Mouse (Mus musculus) kidney, adult 8-10 months (tissue): ENCODE data around the gene Crocc2.

Source experiments
- DNase-seq, 2 experiments: peaks; one replicate each; pipeline ENCODE4 v3.0.0; 2022

Crocc2 gene

DNA sequence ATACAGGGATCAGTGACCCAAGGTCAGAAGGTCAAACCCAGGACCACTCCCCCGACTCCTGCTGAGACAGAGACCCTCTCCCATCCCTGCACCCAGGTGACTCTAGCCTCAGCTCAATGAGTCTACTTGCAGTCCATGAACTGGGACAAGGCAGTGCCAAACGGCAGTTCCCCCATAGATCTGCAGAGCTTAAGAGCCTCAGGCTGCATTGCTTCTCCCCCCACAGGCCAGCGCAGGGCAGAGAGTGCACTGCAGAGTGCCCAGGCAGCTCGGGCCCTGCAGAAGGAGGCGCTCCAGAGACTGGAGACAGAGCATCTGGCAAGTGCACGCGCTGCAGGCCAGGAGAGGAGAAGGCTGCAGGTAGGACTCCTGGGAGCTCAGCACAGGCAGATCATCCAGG, 49.0 kb downstream of the Crocc2 start:
- no peak for DNase-seq

DNA sequence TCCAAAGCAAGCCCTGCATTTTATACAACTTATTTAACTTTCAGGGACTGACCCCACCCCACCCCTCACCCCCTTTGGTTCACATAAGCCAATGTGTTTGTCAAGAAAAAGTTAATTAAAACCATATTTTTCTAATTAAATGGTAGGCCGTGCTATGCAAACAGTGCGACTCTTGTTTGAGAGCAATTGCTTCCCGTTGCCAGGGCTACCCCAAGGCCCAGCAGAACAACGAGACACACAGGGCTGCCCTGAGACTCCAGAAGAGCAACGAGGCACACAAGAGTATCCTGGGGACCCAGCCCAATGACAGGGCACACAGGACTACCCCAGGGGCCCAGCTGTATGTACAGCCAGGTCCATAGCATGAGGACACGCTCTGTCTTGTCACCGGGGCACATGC, 52.3 kb downstream of the Crocc2 start:
- DNase-seq = no peak

DNA sequence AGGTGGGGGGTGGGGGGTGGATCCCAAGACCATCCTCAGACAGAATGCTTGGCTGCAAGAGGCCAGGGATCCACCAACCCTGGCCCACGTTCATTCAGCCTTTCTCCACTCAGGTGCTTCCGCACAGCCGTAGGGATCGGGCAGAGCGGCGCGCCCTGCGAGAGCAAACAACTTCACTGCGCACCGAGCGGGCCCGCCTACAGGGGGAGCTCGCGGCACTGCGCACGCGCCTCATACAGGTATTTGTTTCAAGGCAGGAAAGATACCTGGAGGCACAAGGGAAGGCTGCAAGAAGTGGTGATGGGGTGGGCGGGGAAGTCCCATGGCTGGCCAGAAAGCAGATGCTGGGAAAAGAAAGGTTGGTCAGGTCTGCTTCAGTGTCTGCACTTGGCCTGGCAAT, 55.4 kb downstream of the Crocc2 start:
- DNase-seq = peak in 1 of 2 experiments; percentile 68

DNA sequence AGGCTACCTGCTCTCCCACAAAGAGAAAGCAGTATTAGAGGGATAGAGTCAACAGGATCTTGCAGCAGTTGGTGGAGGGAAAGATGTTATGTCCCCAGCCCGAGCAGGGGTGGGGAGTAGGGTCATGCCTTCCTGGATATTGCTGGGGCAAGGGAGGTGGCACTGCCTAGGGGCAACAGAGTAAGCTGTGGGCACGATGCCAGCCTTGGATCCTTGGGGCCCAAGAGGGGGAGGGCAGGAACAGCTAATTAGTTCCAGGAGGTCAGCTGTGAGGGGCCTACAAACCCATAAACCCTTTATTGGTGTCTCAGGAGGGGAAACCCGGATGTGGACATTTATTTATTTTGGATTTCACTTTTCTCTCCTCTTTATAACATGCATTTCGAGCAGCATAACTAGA, 56.7 kb downstream of the Crocc2 start:
- no peak for DNase-seq

DNA sequence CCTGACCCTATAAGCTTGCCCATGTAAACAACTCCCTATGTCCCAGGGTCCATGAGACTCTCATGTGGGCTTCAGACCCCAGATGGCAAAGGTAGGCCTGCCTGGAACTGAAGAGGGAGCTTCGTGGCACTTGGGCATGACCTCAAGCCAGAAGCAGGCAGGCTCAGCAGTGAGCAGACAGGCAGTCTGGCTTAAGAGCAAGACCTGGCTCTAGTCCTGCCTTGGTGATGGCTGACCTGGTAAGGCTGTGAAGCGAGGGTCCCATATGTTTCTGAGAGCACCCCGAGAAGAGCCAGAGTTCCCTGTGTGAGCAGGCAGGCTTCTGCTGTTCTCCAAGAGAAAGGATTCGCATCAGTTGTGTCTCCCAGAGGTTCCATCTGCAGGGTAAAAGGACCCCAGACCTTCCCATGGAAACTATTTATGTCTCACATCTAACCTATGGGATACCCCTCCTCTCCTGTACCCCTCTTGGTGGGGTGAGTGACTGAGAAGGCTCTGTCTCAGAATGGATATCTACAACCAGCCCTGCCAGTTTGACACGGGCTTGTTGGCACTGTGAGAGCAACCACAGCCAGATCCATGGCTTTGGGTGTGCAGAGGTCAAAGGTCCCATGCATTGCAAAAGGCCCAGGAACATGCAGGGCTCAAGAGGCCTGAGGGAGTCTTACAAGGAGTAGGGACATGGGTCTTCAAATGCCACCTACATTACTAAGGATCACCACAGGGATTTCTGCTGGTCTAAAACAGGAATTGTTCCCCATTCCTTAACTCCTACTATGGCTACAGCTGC, 57.4 kb downstream of the Crocc2 start:
- DNase-seq = no peak

DNA sequence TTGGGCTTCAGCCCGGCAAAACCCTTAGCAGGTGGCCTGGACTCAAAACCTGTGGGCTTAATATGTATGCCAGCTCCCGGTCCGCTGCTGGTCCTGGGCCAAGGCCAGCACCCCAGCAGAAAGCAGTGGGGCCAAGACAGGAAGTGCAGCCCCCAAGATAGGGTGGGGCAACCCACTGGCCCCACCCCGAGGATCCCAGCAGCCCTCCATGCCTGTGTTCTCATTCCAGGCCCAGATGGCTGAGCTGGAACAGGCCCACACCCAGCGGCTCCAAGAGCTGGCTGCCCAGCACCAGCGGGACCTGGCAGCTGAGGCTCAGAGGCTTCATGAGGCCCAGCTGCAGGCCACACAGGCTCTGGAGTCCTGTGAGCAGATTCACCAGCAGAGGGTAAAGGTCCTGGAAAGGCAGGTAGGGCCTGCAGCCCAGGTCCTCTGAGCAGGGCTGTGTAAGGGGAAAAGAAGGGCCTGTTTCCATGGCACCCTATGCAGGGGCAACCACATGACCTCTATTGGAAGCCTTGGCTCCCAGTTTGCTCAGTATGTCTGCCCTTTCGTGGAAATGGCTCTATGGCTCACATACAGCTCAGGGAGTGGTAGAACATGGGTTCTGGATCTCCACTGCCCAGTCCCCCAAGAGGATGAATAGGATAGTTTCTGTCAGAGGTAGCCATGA, 58.9 kb downstream of the Crocc2 start:
- DNase-seq = no peak

DNA sequence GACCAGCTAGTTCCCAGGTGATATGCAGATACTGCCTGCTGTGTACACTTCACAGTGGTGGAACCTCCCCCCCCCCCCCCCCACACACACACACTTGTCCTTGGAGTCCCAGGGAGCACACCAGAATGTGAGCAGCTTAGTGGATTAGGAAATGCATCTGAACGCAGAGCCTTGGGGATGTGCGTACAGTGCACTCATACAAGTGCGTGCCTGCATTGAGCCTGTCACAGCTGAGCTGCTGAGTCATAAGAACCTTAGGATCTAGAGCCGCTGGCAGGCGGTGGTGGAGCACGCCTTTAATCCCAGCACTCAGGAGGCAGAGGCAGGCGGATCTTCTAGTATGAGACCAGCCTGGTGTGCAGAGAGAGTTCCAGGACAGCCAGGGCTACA, 59.4 kb downstream of the Crocc2 start:
- no peak for DNase-seq

DNA sequence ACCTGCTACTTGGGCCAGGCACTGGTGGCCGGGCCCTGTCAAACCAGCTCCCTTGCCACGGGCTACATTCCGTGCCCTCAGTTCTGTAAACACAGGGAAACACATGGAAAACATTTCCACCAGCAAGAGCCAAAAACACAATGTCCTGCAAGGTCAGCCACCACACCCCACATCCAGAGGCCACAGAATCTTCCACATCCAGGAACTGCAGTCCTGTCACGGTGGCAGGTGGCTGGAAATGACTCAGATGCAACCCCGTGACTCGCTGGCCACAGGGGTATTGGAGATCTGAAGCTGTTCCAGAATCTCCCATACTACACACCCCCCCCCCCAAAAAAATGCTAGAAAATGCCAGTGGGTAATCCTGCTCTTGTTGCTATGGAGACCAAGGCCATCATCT, 60.7 kb downstream of the Crocc2 start:
- DNase-seq = no peak

DNA sequence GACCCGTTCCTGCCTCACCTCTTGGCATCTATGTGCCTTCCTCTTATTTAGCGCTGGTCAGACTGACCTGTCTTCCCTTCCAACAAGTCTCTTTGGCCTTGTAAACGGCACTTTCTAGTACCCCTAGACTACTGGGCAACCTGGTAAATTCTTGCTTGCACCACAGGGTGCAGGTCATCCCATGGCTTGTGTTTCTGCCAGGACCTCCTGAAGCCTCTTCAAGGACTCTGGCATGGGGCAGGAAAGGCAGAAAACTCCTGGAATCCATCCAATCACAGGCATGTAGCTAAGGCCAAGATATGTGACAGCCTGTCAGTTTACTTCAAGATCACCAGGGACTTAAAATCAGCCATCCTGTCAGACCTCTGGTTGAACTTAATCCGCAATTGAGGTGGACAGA, 61.1 kb downstream of the Crocc2 start:
- DNase-seq = no peak

DNA sequence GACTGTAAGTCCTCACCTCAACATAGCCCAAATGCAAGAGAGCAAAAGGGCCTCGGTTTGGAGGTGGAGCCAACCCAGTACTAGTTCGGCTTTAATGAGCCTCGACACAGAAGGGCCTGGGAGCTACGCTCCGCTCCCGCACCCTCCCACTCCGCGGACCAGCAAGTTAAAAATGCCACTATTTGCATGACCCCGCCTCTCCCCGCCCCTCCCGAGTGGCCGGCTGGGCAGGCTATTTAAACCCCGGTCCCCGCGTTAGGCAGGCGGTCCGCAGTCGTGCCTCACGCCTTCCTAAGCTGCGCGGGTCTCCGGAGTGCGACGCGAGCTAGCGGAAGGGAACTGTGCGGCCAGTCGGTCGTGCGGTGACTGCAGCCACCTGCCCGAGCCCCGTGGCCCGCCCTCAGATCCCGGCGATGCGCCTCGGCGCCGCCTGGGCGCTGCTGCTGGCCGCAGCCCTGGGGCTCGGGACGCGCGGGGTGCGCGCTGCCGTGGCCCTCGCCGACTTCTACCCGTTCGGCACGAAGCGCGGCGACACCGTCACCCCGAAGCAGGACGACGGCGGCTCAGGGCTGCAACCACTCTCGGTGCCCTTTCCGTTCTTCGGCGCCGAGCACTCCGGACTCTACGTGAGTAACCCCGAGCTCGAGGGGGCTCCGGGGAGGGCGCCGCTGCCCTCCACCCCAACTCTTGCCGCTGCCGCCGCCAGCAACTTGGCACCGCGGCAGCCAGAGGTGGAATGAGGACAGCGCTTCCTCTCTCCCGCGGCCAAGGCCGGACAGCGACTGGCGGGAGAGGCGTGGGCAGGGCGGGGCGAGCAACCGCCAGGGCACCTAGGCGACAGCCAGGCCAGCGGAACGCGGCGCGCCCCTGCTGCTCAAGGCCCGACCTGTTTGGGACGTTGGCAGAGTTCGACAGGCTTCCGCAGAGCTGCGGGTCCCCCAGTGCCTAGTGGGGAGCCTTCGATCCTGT, 67.3 kb downstream of the Crocc2 start, which contains the start of gene Sned1:
Gene Sned1 (plus strand): TSS at position 266 of the 969 bp plus-strand sequence.
- peak; percentile 94 to 95 for DNase-seq

DNA sequence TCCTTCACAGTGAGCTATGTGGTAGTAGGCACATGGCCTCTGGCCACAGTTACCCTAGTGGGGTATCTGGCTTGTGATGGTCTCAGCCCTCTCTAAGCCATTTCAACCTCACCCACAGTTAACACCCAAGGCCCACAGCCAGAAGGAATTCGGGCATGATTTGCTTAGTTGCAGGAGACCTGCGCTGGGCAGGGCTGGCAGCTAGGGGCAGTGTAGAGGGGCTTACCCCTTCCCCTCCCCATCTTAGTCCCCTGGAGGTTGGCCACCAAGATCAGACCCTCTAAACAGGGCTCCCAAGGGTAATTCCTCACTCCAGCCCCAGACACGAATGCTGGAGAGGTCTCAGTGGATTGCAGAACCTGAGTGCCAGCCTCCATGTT, 68.0 kb downstream of the Crocc2 start:
- no peak for DNase-seq

DNA sequence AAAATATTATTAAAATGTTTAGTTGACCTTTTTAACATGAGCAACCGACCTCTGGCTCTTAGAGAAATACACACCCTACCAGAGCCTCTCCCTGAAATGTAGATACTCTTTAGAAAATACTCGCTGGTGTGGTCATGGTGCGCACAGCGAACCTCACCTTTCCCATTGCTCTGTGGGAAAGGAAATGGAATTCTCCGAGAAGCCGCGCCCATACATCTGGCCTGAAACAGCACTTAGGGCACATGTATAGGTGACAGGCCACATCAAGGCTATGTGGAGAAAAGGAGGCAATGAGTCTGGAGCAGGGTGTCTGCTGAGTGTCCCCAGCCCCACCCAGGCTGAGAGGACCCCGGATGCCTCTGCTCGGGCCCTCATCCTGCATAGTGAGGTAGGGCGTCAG, 69.2 kb downstream of the Crocc2 start:
- DNase-seq = no peak

DNA sequence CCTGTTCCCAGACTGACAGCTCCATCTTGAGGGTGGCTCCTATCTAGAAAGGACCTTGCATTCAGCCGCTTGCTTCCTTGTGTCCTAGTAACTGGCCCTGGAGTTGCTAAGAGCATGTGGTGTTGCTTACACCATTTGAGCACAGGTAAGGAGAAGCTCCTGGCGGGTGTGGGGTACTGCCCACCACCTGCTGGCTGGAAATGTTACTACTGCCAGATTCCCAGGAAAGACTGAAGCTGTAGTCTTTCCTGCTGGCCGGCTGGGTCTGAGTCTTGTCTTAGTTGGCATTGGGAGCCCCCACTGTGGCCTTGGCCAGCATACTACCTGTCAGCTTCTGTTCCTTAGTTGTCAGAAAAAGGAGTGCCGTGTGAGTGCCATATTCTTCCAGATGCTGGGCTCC, 69.7 kb downstream of the Crocc2 start:
- DNase-seq = peak in 1 of 2 experiments; percentile 51

DNA sequence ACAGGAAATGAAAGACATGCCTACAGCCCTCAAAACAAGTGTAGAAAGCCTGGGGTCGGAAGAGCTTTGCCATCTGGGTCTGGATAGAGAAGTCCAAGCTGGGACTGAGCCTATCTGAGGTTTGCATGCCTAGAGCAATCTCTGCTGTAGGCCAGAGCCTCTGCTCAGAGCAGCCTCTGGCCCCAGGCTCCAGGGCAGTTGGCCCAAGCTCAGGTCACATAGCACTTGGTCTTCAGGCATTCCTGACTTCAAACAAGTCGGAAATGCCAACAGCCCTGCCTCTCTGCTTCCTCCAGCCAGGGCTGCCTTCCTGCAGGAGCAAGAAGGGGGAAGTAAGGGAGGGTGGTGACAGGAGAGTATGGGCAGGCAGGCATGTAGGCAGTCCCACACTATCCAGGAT, 77.4 kb downstream of the Crocc2 start:
- no peak for DNase-seq

DNA sequence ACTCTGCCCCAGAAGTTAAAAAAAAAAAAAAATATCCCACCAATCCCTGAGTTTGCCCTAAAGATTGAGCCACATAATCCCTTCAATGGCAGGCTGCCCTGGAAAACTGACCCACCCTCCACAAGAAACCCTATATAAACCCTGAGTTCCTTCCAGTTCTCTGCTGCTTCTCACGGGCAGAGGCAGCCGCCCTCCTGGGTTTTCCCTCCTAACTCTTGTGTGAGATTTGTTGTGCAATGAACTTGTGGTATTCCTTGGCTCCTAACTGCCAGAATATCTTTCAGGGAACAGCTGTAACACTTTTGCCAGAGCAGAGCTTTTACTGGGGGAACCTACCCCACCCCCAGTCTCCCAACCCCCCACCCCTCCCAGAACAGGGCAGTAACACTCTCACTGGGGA, 84.1 kb downstream of the Crocc2 start:
- no peak for DNase-seq

DNA sequence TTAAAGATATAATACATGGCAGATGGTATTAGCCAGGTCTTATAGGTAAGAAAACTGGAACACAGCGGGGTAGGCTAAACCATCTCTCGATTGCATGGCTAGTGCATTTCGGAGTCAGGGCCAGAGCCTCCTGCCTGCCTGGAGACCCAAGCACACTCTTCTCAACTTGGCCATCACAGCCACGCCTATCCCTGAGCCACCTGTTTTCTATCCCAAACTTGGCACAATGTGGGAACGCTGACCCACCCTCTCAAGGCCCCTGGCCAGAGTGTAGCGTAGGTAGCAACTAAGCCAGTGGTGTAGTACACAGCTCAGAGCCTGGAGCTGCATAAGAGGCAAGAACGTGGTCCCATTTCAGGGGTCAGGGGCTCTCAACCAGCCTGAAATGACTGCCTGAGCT, 87.2 kb downstream of the Crocc2 start:
- no peak for DNase-seq

DNA sequence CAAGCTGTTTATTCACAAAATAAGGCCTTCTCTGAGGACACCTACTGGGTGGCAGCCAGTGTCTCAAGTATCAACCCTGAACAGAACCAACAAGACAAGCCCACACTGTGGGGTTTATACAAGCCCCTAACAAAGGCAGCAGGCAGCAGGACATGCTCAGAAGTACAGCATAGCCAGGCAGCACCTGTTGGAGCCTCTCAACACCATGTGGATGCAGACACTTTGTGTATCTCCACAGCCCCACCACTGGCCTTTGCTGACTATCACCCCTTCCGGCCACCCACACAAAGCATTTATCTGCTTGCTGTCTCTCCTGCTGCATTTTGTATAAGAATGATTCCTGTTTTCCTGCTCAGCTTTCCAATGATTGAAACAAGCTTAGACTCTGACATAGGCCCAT, 89.0 kb downstream of the Crocc2 start:
- no peak for DNase-seq

DNA sequence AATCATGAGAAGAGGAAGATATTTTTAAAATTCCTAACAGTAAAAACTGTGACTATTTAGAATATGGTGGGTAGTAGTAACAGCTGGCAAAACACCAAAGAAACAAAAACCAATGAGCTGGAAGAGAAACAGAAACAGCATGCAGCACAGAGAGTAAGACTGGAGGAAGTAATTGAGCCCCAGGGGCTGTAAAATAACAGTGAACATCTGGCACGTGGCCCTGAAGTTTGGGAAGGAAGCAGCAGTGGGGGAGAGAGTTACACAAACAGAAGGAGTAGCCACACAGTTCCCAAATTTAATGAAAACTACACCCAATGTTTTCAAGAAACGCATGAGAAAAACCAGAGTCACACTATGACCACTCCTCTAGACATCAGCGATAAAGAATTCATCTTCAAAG, 98.7 kb downstream of the Crocc2 start:
- no peak for DNase-seq

DNA sequence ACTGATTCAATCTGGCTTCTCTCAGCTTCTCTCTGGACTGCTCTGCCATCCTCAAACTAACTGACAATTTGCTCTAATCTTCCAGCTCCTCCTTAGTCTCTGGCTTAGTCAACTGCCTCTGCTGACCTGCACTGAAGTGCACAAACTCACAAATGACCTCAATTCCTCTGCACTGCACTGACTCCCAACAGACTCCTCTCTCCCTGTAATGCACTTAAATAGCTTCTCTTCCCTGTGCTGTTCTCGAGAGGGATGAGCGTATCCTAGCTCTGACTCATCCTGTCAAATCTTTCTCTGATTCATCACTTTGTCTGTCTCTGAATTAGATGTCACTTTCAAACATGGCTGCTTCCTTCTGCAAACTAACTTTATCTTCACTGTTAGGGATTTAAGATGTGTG, 99.7 kb downstream of the Crocc2 start:
- DNase-seq = no peak

DNA sequence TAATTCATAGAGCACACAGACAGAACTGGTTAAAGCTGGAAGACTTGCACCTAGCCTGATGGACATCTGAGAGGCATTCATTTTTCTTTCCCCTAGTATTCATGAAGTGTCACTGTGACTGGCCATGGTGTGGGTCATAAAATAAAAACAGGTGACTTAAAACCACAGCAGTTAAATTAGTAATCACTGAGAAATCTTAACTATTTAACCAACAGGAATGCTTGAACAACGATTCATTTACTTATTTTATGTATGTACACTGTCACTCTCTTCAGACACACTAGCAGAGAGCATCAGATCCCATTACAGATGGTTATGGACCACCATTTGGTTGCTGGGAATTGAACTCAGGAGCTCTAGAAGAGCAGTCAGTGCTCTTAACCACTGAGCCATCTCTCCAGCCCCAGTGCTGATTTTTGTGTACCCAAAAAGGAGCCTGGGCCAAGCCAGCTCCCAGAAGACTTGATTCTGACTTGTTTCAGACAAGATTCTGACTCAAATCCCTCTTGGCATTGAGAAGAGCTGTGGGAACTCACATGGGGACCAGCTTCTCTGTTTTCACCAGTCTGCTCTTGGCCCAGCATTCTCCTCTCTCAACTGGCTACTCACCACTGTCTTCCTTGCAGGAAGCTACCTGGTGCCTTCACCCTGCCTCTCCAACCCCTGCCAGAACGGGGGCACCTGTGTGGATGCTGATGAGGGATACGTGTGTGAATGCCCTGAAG, 102.2 kb downstream of the Crocc2 start:
- no peak for DNase-seq

DNA sequence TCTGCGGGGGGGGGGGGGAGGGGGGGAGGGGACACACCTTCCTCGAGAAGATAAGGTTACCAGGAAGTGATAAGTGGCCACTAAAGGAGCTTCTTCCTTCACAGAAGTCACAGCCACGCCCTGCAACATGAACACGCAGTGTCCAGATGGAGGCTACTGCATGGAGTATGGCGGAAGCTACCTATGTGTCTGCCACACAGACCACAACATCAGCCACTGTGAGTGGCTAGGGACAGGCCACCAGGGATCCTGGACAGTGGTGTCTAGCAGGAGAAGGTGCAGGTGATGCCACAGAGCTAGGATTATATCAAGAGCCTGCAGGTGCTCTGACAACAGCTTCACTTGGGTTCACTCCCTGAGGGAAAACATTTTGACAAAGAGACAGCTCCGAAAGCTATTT, 103.2 kb downstream of the Crocc2 start:
- DNase-seq = no peak

DNA sequence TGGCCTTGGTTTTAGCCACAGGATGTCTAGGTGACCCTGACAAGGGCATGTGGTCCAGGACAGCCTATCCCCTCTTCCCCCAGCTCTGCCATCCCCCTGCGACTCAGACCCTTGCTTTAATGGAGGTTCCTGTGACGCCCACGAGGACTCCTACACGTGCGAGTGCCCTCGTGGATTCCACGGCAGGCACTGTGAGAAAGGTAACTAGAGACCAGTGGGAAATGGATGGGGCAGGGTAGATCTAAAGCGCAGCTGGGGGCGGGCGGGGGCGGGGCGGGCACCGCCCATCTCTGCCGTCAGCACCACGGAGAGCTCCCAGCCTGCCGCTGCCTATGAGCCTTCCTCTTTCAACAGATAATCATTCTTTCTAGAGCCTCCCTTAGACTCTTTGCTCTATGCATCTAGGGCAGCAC, 103.9 kb downstream of the Crocc2 start:
- peak in 1 of 2 experiments; percentile 13 for DNase-seq

DNA sequence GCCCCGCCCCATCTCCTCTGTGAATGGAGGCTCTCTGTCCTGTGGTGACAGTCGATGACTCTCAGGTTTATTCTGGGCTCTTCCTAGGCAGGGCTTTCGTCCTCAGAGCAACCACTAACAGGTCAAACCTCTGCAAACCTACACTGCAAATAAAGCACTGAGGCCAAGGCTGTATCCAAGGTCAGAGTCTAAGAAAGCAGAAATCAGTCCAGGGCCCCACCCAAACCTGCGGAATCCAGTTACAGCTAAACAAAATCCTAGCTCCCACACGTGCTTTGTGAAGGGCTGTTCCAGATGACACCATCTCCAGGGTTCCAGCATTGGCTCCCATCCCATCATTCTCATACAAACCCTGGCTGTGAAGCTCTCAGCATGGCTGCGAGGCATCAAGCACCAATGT, 107.0 kb downstream of the Crocc2 start:
- DNase-seq = no peak
